In genomic region chr4:136638230-136638750, GRCm38 (mm10) we compare ENCODE assay signal across 9 mouse cellular contexts. TPM values are rescaled to one million over a fixed set of nuclear protein-coding genes. Genes with fewer than 3 reads are reported as not detected.
DNase-seq lines count a peak whose midpoint lies in the region; ATAC-seq lines count a peak whose summit lies in the region.
"Had no signal": no experiment of that assay in that cellular context is flagged by ENCODE, and none has a peak within 500 bp of the region (broad histone marks: within the 10 kb centered on the region; RNA-seq: fewer than 3 reads in every experiment).

No protein-coding gene starts in this region.

- no peak for ATAC-seq in heart, embryonic 15.5 days (replicated peaks; ENCODE audit: insufficient number of reproducible peaks, insufficient read depth, low FRiP score, low read depth)
- ATAC-seq in heart, embryonic 11.5 days (replicated peaks; ENCODE audit: insufficient number of reproducible peaks, low FRiP score, low TSS enrichment): no peak
- ATAC-seq in hindbrain, embryonic 14.5 days (ENCODE audit: low FRiP score): peak; percentile 24; the same call in 1 of the 2 replicates

- no peak overlapping the region for H3K27ac ChIP-seq in heart, embryonic 15.5 days
- H3K27ac ChIP-seq in heart, embryonic 11.5 days (ENCODE audit: low read depth, low read length): no peak overlapping the region
- no peak overlapping the region for H3K27ac ChIP-seq in embryonic facial prominence, embryonic 10.5 days (replicated peaks)
- no peak overlapping the region for H3K27ac ChIP-seq in hindbrain, embryonic 14.5 days

- H3K4me1 ChIP-seq in heart, embryonic 15.5 days (replicated peaks): peaks cover 18% of the 10 kb centered on the region
- peaks cover 8% of the 10 kb centered on the region for H3K4me1 ChIP-seq in heart, embryonic 11.5 days (ENCODE audit: control insufficient read depth, insufficient read depth, low read length)
- H3K4me1 ChIP-seq in embryonic facial prominence, embryonic 10.5 days: peaks cover 24% of the 10 kb centered on the region
- H3K4me1 ChIP-seq in hindbrain, embryonic 14.5 days (replicated peaks; ENCODE audit: control insufficient read depth, insufficient read depth, low read length): 0 out of 2 replicates have a peak, but pooled peaks cover 15% of the 10 kb centered on the region

- H3K9me3 ChIP-seq in heart, embryonic 15.5 days (replicated peaks): no peaks in the 10 kb centered on the region
- H3K9me3 ChIP-seq in heart, embryonic 11.5 days (replicated peaks; ENCODE audit: control insufficient read depth, low read length): no peaks in the 10 kb centered on the region
- no peaks in the 10 kb centered on the region; the same call in 1 of the 2 replicates for H3K9me3 ChIP-seq in embryonic facial prominence, embryonic 10.5 days
- no peaks in the 10 kb centered on the region for H3K9me3 ChIP-seq in hindbrain, embryonic 14.5 days (ENCODE audit: control insufficient read depth, low read length)

- no peak overlapping the region for H3K9ac ChIP-seq in heart, embryonic 15.5 days
- H3K9ac ChIP-seq in heart, embryonic 11.5 days (ENCODE audit: low read depth, low read length): no peak overlapping the region
- peak overlapping the region; percentile 71; the same call in 1 of the 2 replicates for H3K9ac ChIP-seq in hindbrain, embryonic 14.5 days

- H3K4me2 ChIP-seq in heart, embryonic 15.5 days: peak overlapping the region; percentile 92
- H3K4me2 ChIP-seq in heart, embryonic 11.5 days: no peak overlapping the region
- peak overlapping the region; percentile 77 for H3K4me2 ChIP-seq in hindbrain, embryonic 14.5 days (replicated peaks)

- DNase-seq in embryonic facial prominence, embryonic 10.5 days (ENCODE audit: low spot score): no peak
- no peak for DNase-seq in hindbrain, embryonic 14.5 days (ENCODE audit: low spot score)
- DNase-seq in neural tube, embryonic 10.5 days (ENCODE audit: extremely low spot score, low spot score): peak; percentile 35
- no peak for DNase-seq in right cerebral cortex, postnatal 10 days (ENCODE audit: low spot score in 2 of 2)
- no peak for DNase-seq in cerebellum, postnatal 25 days
- DNase-seq in spleen, adult 12 weeks (ENCODE audit: low spot score): no peak

- H3K36me3 ChIP-seq in heart, embryonic 15.5 days: no peaks in the 10 kb centered on the region
- no peaks in the 10 kb centered on the region for H3K36me3 ChIP-seq in heart, embryonic 11.5 days (ENCODE audit: control insufficient read depth, insufficient read depth, low read length)
- H3K36me3 ChIP-seq in embryonic facial prominence, embryonic 10.5 days (replicated peaks): no peaks in the 10 kb centered on the region
- no peaks in the 10 kb centered on the region for H3K36me3 ChIP-seq in hindbrain, embryonic 14.5 days (replicated peaks; ENCODE audit: control insufficient read depth, insufficient read depth)

- WGBS in heart, embryonic 15.5 days: 39% methylated on average over 7 of the region's 7 CpGs
- 32% methylated on average over 7 of the region's 7 CpGs for WGBS in heart, embryonic 11.5 days (ENCODE audit: insufficient replicate concordance)
- WGBS in embryonic facial prominence, embryonic 10.5 days: 31% methylated on average over 7 of the region's 7 CpGs
- 29% methylated on average over 7 of the region's 7 CpGs for WGBS in hindbrain, embryonic 14.5 days

- peaks cover 44% of the 10 kb centered on the region for H3K27me3 ChIP-seq in heart, embryonic 15.5 days
- peaks cover 39% of the 10 kb centered on the region for H3K27me3 ChIP-seq in heart, embryonic 11.5 days (ENCODE audit: control insufficient read depth, insufficient read depth, low read length)
- peaks cover 56% of the 10 kb centered on the region for H3K27me3 ChIP-seq in embryonic facial prominence, embryonic 10.5 days (replicated peaks; ENCODE audit: low read depth, poor library complexity, severe bottlenecking)
- peaks cover 14% of the 10 kb centered on the region; the same call in 1 of the 2 replicates for H3K27me3 ChIP-seq in hindbrain, embryonic 14.5 days (ENCODE audit: control insufficient read depth, insufficient read depth, low read length)

- peak overlapping the region; percentile 58 for H3K4me3 ChIP-seq in heart, embryonic 15.5 days
- no peak overlapping the region for H3K4me3 ChIP-seq in heart, embryonic 11.5 days (ENCODE audit: low read depth, low read length)
- peak overlapping the region; percentile 64 for H3K4me3 ChIP-seq in embryonic facial prominence, embryonic 10.5 days
- peak overlapping the region; percentile 48 for H3K4me3 ChIP-seq in hindbrain, embryonic 14.5 days (replicated peaks; ENCODE audit: low read length)

RNA-seq across cellular contexts. Expression of gene Lactbl1, which starts 15.9 kb away (rescaled TPM):
- polyA plus RNA-seq in heart, embryonic 15.5 days (2015; fragmentation: Nextera tagmentation; extraction: Ambion mirVana): not detected in 2 replicates
- not detected in 2 replicates for polyA plus RNA-seq in heart, embryonic 11.5 days (2014; fragmentation: Nextera tagmentation; extraction: Ambion mirVana)
- polyA plus RNA-seq in embryonic facial prominence, embryonic 10.5 days (2016; fragmentation: Nextera tagmentation; extraction: Ambion mirVana): not detected in 2 replicates
- polyA plus RNA-seq in hindbrain, embryonic 14.5 days (2014; fragmentation: Nextera tagmentation; extraction: Ambion mirVana): 0.07 and 0.12 TPM in 2 replicates

RNA-seq across cellular contexts. Expression of gene Tex46, which starts 28.1 kb away (rescaled TPM):
- polyA plus RNA-seq in heart, embryonic 15.5 days (2015; fragmentation: Nextera tagmentation; extraction: Ambion mirVana): not detected in 2 replicates
- polyA plus RNA-seq in heart, embryonic 11.5 days (2014; fragmentation: Nextera tagmentation; extraction: Ambion mirVana): not detected in 2 replicates
- not detected in 2 replicates for polyA plus RNA-seq in embryonic facial prominence, embryonic 10.5 days (2016; fragmentation: Nextera tagmentation; extraction: Ambion mirVana)
- not detected in 2 replicates for polyA plus RNA-seq in hindbrain, embryonic 14.5 days (2014; fragmentation: Nextera tagmentation; extraction: Ambion mirVana)
- polyA plus RNA-seq: frontal cortex, adult 2 months had no signal

RNA-seq across cellular contexts. Expression of gene Kdm1a, which starts 35.8 kb away (rescaled TPM):
- 21.4 and 26.3 TPM in 2 replicates for polyA plus RNA-seq in heart, embryonic 15.5 days (2015; fragmentation: Nextera tagmentation; extraction: Ambion mirVana)
- 38.9 and 41.1 TPM in 2 replicates for polyA plus RNA-seq in heart, embryonic 11.5 days (2014; fragmentation: Nextera tagmentation; extraction: Ambion mirVana)
- 54.2 and 56.1 TPM in 2 replicates for polyA plus RNA-seq in embryonic facial prominence, embryonic 10.5 days (2016; fragmentation: Nextera tagmentation; extraction: Ambion mirVana)
- polyA plus RNA-seq in hindbrain, embryonic 14.5 days (2014; fragmentation: Nextera tagmentation; extraction: Ambion mirVana): 93.8 and 94.1 TPM in 2 replicates
